Mouse (Mus musculus) spleen, adult 12 weeks (tissue): ENCODE data around the gene Sec16a.

ENCODE experiments used
- DNase-seq: peaks from one replicate; pipeline ENCODE4 v3.0.0; 2022; ENCODE audit warnings: low spot score

Sec16a gene

DNA sequence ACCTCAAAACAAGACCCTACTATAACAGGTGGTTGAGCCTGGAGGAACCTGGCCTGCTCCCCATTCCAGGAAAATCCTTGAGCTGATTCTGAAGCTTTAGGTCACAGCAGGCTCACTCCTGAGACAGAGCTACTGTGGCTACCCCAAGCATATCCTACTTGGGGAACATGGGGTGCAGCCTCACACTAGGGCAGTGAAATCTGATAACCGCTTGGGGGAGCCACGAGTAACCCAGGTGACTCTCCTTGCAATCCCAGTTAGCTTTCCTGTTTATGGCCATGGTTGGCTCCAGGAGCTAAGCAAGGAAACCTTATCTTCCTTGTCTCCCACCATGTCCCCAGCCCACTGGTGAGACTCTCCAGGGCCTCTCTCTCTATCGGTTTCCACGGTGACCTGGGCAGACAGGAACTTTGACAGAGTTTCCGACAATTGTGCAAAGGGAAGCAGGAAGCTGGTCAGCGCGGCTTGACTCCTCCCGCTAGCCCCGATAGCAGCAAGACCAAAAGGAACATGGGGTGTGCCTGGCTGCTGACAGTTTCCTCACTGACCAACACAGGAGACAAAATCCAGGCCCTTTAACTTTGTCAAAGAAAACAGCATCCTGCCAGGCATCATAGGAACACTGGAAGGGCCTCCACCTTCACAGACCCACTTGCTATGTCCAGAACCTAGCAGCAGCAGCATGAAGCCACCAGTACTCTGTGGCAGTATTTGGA lies 29.9 kb upstream of the Sec16a start:
- no peak for DNase-seq

DNA sequence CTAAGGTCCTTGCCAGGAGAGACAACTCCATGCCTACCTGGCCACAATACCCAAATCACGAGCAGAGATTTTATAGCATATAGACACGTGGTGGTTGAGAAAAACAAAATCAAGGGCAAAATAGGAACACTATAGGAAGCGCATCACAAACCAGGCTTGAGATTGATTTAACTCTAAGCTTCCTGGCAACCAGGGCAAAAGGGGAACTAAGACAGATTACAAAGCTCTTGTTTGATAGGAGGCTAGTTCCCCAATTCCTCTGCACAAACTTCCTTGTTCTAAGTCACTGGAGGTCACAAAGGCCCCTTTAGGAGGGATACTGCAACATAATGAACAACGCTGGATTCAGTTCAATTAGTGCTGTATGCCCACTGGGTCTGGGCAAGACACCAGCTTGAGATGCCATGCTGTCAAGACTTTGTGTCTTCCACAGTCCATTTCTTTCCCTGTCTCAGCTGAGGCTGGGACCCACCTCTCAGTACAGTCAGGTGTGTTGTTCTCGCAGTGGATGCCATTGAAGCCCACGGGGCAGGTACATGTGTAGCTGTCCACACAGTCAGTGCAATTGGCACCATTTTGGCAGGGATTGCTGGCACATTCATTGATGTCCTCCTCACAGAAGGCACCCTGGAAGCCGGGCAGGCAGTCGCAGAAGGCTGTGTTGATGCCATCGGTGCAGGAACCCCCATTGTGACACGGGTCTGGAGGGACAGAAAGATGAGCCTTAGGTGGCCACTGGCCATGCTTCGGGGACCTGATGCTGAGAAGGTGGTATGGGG lies 27.5 kb upstream of the Sec16a start:
- DNase-seq, result no peak

DNA sequence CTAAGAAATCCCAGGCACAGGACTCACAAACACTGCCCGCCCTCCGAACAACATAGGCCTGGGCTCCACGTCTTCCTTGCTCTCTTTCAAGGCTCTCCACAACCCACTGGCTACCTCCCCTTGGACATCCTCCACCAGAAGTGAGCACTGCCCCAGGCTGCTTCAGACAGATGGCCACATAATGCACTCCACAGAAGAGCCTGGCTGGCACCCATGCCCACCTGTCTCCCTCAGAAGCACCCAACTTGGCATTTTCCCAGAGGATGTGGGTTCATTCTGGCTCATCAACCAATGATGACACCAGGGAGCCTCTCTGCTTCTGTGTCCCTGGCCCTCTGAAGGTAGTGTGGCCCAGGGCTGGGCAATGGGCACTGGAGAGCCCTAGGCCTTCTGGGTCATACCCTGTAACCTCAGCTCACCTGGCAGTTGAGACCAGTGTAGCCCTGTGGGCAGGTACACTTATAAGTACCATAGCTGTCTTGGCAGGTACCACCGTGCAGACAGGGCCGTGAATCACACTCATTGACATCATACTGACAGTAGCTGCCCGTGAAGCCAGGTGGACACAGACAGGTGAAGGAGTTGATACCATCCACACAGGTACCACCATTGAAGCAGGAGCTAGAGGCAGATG lies 26.8 kb upstream of the Sec16a start:
- no peak for DNase-seq

DNA sequence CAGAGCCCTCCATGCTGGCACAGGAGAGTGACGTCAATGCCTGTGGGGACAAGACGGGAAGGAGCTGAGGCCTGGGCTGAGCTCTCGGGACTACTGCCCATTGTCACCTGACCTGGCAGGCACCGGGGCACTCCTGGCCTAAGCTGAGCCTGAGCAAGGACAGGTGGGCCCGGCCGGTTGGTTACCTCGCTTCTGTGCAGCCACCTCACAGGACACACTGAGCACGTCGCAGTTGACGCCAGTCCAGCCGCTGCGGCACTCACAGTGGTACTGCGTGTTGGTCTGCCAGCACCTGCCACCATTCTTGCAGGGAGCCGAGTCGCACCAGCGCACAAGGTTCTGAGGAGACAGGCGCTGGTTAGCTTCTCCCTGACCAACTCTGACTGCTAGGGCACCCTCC lies 26.0 kb upstream of the Sec16a start:
- no peak for DNase-seq

DNA sequence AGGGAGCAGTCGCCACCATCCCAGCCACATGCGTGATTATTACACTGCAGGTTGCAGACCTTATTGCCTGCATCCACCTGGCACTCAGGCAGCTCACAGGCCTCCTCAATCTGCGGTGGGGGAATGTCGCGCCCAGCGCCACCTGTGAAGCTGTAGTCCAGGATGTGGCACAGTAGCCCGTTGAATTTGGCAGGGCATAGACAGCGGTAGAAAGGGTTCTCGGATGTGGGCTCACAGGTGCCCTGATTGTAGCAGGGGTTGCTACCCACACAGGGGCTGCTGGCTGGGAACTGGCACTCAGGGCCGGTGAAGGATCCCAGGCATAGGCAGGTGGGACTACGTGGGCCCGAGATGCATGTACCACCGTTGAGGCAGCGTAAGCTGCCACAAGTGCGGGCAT lies 23.4 kb upstream of the Sec16a start:
- DNase-seq, result no peak

DNA sequence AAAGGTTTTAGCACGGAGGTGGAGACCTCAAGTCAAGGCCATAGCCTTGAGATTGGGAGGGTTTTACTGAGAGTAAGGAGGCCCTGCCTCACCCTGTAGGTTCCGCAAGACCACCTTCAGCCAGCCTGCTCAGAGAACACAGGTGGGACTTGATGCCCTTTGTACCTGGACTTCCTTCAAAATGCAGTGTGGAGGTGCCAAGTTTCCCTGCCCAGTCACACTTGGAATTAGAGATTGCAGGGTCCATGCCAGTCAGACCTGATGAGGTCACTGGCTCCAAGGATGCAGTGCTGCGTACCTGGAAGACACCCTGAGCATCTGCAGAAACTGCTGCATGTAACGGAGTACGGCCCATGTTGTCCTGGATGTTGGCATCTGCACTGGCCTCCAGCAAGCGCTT lies 18.4 kb upstream of the Sec16a start:
- no peak for DNase-seq

DNA sequence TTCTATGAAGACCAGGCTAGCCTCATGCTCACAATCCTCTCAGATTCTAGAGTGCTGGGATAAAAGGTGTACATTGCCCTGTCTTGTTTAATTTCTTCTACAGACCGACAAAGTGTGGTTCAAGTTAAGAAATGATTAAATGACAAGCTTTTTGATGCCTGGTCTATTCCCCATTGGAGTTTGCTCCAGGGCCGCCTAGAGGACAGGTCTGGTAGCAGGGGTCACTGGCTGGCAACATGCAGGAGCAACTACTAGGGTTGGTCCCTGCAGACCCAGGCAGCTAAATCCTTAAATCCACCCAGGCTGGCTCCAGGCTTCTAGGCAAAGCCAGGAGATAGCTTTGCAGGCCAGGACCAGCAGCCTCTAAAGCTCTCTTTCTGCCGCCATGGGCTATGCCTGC lies 18.0 kb upstream of the Sec16a start:
- DNase-seq, result no peak

DNA sequence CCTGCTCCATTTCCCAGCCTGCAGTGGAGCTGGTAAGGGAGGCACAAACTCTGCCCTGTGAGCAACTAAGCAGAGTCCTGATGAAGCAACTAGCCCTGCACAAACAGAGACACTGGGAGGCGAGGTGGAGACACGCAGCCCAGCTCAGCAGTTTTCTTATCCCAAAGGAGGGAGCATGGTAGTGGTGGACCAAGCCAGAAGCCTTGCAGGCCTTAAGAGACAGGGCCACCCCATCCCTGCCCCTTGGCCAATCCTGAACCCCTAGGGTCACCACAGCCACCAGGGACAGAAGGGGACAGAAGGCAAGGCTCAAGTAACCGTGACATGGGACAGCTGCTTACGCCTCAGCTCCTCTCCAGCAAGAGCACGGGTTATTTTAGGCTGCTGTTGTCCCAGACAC lies 16.7 kb upstream of the Sec16a start:
- no peak for DNase-seq

DNA sequence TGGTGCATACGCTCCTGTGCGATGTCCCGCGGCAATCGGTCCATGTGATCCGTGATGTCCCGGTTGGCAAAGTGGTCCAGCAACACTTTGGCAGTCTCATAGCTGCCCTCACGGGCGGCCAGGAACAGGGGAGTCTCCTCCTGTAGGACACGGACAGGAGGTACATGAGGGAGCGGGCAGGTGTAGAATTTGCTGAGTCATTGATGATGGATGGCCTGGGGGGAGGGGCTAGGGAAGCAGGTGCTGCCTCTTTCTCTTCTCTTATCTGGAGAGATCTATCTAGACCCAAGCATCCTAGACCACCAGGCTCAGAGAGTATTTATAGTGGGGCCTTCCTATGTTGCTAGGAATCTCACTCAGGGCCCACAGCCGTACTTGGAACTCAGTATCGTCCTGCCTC lies 15.8 kb upstream of the Sec16a start:
- DNase-seq, result no peak

DNA sequence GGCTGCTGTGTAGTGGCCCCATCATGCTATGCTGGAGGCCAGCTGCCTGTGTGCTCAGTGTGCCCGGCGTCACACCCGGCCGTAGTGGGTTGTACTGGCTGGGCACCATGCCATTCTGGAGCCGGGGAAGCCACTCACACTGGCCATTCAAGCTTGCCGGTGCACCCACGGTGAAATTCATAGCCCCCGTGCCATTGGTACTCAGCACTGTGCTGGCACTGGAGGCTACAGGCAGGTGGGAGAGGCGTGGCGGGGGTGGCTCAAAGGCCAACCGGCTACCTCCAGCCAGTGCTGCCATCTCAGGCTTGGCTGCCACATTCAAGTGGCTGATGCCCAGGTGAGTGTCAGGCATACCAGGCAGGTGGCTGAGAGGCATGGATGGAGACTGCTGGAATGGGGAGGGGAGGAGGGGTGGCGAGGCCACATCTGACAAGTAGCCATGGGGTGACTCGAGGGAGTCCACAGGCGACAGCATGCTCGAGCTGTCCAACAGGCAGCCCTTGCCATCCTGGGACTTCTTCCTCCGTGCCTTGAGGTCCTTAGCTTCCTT lies 15.2 kb upstream of the Sec16a start:
- DNase-seq, result no peak

DNA sequence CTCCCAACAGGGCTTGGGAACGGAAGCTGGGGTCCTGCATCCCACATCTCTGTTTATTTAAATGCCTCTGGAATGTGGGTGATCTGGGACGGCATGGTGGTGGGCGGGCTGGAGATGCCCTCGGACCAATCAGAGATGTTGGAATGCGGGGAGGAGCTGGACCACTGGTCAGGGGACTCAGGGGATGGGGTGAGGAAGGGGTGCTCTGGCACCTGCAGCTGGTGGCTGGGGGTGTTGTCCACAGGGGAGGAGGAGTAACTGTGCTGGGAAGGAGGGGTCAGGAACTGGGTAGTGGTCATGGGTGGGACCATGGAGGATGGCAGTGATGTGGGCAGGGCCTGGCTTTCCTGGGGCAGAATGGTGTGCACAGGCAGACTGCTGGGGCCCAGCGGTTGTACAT lies 14.5 kb upstream of the Sec16a start:
- DNase-seq, result no peak

DNA sequence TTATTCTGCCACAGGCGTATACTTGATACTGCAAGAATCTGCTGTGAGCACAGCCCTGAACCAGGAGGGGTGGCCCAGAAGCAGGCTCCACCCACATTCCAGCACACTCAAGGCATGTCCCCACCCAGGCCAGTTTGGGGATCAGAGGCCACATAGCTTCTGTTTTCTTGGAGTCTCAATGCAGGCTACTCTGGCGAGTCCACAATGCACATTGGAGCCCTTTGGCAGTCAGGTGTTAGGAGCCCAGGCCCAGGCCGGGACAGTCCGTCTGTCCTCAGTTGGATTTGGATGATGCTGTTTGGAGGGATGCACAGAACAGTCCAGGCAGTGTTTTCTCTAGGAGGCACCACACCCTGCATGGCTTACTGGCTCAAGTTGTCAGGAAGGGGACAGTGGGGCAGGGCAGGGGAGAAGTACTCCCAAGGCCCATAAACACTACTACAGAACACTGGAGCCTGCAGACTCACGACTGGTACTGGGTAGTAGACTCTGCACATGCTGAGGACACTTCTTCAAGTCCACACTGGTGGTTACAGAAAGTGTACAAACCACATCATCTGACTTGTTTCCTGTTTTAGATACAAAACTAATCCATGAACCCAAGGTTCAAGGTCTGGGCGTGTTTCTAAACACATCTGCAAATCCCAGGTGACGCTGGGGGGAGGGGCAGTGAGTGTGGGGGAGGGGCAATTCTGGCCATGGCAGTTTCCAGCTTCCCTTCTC lies 13.5 kb upstream of the Sec16a start:
- DNase-seq, result no peak

DNA sequence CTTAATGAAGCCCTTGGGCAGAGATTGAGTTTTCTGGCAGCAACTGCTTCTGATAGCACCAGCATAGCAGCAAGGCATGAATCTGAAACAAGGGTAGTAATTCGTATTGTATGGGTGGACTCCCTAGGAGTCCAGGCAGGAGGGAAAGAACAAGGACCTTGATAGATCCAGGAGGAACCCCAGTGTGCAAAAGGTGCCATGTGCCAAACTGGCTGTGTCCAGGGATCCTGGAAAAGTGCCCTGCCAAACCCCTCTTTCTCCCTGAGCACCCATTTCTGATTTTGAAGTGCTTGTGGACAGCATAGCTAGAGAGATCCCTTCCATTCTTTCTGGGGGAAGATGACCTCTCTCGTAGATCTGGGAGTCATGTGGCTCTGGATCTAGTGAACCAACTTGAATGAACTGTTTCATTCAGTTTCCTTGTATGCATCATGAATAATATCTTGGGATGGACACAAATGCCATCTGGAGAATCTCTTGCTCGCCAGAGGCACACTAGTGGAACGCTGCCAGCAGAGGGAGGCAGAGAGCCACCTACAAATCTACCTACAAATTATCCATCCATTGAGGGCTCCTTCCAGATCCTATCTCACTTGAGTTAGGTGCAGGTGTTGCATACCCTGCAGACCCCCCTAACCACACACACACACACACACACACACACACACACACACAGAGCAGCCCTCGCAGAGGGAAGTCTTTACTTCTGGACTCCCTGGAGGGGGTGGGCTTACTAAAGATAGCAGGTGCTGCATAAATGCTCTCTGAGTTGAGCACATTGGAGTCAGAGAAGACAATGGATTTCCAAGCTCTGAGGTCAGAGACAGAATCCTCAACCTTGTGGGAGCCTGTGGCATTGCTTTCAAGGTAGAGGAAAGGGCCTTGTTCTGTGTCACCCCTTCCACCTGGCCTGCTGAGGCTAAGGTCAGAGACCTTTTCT lies 4.4 kb upstream of the Sec16a start:
- DNase-seq, result peak; percentile 44

DNA sequence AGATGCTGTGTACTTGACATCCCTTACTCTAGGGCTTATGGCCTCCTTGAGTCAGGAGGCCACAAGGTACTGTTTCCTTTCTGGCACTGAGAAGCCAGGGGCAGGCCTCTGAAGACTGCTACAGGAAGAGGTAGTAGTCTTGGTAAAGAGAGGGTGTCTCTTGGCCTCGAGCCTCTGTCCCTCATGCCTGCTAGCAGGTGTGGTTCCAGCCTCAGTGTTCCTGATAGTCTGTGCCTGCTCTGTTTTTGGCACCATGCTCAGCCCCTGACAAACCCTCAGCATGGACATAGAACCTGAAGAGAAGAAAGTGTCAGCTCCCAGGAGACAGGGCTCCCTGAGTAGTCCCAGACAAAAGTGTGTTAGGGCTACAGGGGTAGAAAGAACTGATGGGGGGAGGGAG lies 2.4 kb upstream of the Sec16a start:
- DNase-seq, result no peak

DNA sequence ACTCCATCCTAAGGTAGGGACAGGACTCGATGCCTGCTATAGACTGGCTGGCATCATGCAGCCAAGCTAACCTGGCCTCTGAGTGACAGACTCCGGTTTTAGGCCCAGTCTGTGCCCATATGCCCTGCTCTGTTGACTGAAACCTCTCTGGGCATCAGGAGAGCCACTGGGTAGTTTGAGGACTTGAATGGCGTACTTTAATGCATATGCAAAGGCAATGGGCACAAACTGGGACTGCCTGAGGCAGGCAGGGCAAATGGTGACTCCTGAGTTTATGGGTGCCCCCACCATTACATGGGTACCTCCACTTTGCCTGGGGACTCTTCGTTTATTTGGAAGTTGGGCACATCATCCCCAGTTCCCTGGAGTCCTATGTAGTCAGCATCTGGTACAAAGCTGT lies 1.7 kb upstream of the Sec16a start:
- no peak for DNase-seq

DNA sequence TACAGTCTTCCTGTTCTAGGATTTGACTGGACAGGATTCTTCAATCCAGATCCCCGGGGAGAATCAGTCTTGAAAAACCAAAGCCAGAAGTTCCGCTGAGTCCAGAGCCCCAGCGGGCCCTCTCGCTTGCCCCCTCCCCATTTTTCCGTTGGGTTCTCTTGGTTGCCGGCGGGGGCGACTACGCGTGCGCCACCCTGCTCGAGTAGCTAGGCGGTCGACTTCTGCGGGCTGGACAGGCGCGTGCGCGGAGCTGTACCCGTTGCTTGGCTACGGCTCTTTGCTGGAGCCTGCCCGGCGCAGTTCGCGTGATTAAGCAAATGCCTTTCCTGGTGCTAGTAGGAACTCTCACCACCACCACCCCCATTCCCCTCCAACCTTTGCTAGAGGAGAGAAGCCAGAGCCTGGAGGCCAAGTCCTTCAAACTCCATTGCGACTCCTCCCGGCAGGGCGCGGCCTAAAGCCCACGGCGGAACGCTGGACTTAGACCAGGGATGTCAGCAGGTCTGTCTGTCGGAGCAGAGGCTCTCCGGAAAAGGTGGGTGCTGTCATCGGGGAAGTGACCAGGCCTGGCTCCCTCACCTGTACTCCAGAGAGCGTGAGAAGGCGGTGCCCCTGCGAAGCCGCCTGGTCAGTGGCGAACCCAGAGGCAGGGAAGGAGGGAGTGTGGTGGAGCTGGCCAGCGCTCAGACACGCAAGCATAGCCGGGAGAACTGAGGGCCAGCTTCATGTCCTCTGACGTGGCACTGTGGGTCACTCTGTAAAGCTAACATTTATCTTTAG lies 840 bp upstream of the Sec16a start:
- no peak for DNase-seq

DNA sequence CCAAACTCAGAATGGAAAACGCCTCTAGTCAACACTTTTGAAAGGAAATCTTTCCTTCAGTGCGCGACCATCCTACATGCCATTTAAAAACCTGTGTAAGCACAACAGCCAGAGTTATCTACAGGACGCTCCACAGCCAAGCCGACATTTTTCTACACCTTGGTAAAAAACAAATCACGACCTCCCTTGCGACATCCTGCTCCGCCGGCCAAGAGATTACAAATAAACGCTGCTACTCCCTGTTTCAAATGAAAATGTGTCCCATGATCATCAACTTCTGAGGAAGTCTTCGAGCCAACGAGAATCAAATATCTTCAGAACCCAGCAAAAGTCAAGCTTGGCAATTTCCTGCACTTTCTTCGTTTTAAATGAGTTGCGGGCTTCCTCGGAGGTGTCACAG lies 648 bp downstream of the Sec16a start:
- DNase-seq, result peak; percentile 7

DNA sequence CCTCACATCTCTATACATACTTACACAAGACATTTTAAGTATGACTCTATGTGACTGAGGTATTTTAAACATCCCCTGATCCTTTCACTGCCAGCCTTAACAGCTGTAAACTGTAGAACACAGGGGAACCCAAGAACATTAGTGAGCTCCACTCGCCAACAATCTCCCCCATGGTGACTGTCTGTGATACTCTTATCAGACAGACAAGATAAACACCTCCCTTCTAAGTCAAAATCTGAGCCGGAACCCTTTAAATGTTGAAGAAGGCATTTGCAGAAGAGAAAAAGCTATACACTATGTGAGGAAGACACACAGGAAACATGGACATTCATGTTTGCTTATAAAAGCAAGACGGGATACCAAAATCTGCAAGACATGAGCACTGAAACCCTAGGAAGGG lies 1.1 kb downstream of the Sec16a start:
- no peak for DNase-seq

DNA sequence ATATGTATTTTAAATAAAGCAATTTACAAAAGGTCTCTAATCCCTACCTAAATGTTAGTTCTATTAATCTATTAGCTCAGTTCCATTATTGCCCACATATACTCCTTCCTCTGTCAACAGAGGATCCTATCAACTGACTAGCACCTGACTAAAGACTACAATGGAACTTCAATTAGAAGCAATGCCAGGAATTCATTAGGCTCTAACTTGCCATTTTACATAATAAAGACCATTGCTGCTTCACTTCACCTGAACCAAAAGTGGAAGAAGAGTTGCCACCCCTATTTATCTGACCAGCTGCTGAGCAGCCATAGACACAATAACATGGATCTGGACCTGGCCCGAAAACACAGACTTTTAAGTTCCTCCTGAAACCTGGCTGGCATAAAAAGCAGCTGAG lies 2.2 kb downstream of the Sec16a start:
- no peak for DNase-seq

DNA sequence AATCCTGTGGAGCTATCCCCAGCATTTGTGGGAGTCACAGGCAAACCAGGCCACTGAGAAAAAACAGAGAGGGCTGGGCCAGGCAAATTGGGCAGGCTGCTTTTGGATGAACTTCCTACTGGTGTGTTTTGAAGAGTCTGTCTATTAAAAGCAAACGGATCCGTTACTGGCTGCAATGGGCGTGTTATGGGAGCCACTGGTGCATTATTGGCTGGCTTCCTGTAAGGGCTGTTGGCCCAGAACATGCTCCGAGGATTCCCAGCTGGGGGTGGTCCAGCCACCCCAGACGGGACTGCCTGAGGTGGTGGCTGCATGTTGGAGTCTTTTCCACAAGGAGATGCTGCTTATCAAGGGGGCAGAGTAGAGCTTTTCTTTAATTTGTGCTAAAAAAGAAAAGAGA lies 3.3 kb downstream of the Sec16a start:
- no peak for DNase-seq

DNA sequence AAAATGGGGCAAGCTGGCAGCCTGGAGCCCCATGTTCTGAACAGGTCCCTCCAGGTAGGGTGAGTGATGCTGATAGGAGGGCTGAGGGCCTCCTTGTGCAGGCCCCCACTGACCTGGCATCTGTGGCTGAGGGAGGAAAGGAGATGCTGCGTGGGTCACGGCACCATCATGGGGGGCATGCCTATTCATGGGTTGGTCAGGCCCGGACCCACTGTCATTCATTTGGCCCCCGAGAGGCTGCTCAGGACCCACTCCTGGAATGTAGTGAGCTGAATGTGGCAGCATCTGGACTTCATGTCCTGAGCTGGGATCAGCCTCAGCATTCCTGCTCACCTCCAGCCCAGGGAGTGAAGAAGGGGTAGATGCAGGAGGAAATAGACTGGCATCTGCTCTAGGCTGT lies 3.8 kb downstream of the Sec16a start:
- DNase-seq, result no peak
